Mouse (Mus musculus) embryonic fibroblast, embryonic 13.5 days (primary cell): ENCODE measurements around the gene Gnl1. TPM values are rescaled to one million over a fixed set of nuclear protein-coding genes. Genes with fewer than 3 reads are reported as not detected.
"Not testable (repeated sequence)": the region's sequence is repeated elsewhere in the genome, so short reads cannot be mapped to it uniquely, and the experiment has no call there.

Experiments used
- H3K27ac ChIP-seq: 2 replicates; pipeline ENCODE4 v1.5.1; 2012; ENCODE audit warnings: low read length, control low read depth, inconsistent platforms; ENCODE audit not compliant: insufficient read depth
- H3K4me1 ChIP-seq: 2 replicates; pipeline ENCODE4 v1.6.1; 2011; ENCODE audit warnings: low read length; ENCODE audit not compliant: control insufficient read depth, insufficient read depth
- H3K4me3 ChIP-seq: 2 replicates; pipeline ENCODE4 v1.5.1; 2011; ENCODE audit warnings: mild to moderate bottlenecking, control low read depth, low read length; ENCODE audit not compliant: insufficient read depth
- CTCF ChIP-seq: IDR thresholded peaks from 2 replicates; pipeline ENCODE4 v1.5.1; 2011; ENCODE audit warnings: mild to moderate bottlenecking, control low read depth, low read length, moderate library complexity, borderline replicate concordance; ENCODE audit not compliant: insufficient read depth
- POLR2A ChIP-seq: IDR thresholded peaks from 2 replicates; pipeline ENCODE4 v1.6.1; 2011; ENCODE audit warnings: low read depth, mild to moderate bottlenecking, control low read depth, low read length, moderate library complexity
- polyA plus RNA-seq: library from polyadenylated mRNA; stranded (reverse); fragments of >200 nt; gene quantifications from 2 replicates; pipeline ENCODE4 v1.2.4, GENCODE M21; 2011; ENCODE audit warnings: low read depth; ENCODE audit not compliant: missing spikeins, insufficient read length

The Gnl1 gene
- polyA plus RNA-seq, 1 experiment = 40.0 TPM

DNA sequence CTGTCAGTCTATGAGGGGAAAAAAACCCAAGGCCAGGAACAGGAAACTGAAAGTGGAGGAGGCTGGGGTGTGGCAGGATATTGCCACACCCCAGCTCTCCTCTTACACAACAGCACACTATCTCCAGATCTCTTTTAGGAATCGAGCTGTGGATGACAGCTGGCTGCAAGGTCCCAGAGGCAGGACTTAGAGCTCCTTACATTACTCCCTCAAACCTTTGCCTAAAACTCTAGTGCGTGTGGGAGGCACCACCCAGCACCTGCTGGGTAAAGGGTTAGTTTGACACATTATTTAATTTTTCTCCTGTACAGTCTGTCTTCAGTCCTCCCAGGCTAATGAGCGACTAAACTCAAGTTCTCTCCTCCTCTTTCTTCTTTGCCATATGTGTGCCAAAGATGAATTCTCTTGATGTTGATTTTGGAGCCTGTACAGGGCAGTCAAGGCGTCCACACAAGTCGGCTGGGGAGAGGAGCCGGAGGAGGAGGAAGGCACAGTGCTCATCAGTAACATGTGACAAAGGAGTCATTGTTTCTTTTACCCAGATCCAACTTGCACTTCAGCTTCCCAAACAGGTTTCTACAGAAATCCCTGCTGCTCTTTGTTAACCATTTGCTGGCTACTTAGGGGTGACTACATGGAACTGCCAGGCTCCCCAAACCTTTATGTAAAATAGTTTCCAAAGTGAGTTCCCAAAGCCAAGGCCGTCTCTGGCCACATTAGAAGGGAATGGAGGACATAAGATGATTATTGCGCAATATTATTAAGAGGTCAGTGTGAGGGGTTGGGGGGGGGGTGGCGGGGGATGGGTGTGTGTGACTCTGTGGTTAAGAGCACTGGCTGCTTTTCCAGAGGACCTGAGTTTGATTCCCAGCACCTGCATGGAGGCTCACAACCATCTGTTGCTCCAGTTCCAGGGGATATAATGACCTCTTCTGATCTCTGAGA lies 44.3 kb downstream of the Gnl1 start:
- Histone ChIP-seq H3K27ac (peak overlapping the region; percentile 79), H3K4me1 (no peaks in the 10 kb centered on the region), H3K4me3 (no peak overlapping the region)
- TF ChIP-seq POLR2A (no peak), CTCF (no peak)

DNA sequence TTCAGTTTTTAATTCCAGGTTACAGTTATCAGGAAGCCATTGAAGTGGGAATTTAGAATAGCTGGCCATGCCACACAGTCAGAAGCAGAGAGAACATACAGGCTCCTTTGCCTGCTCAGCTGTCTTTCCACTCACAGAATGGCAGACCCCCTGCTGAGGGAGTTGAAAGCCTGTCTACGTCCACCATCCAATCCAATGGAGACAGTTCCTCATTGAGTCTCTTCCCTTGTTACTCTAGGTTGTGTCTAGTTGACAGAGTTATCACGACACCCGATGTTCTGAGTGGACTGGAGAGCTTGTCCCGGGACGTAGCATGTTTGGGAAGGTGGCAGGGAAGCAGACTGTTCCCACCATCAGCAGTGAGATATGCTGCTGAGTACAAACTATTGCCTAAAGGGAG lies 45.5 kb downstream of the Gnl1 start:
- Histone ChIP-seq H3K27ac (no peak overlapping the region), H3K4me1 (no peaks in the 10 kb centered on the region)
- TF ChIP-seq CTCF (no peak), POLR2A (no peak)

DNA sequence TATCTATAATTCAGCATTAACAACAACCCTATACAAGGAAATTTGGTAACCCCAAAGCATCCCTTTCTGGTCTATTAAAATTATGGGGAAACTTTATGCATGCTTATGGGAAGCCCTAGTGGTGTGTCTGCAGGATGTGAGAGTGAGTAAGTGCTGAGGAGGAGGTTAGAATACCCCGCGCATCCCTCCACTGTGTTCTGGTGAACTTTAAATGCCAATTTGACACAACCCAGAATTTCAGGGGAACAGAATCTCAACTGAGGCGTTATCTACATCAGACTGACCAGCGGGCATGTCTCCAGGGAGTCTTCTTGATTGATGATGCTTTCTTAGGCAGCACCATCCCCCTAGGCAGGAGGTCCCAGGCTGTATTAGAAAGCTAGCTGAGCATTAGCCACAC lies 46.2 kb downstream of the Gnl1 start:
- no peak overlapping the region for H3K4me3 ChIP-seq
- H3K4me1 ChIP-seq = no peaks in the 10 kb centered on the region
- no peak overlapping the region for H3K27ac ChIP-seq
- TF ChIP-seq POLR2A (no peak), CTCF (no peak)

More for the DNA sequence above, 45.5 kb downstream of the Gnl1 start:
- H3K4me3 ChIP-seq = no peak overlapping the region

DNA sequence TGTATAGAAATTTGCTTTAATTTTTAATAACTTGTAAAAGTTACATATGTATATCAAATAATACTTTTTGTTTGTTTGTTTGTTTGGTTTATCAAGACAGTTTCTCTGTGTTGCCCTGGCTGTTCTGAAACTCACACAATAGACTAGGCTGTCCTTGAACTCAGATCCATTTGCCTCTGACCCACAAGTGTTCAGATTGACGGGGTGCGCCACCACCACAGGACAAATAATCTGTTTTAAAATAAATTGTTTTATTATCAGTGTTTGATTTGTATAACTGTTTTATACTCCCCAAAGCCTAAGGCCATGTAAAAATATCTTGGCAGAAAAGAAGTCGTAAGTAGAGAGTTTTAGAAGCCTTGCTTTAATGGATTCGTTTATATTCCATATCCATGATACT lies 48.0 kb downstream of the Gnl1 start:
- no peak overlapping the region for H3K4me3 ChIP-seq
- TF ChIP-seq POLR2A (no peak), CTCF (no peak)
- H3K4me1 ChIP-seq = no peaks in the 10 kb centered on the region
- no peak overlapping the region for H3K27ac ChIP-seq

DNA sequence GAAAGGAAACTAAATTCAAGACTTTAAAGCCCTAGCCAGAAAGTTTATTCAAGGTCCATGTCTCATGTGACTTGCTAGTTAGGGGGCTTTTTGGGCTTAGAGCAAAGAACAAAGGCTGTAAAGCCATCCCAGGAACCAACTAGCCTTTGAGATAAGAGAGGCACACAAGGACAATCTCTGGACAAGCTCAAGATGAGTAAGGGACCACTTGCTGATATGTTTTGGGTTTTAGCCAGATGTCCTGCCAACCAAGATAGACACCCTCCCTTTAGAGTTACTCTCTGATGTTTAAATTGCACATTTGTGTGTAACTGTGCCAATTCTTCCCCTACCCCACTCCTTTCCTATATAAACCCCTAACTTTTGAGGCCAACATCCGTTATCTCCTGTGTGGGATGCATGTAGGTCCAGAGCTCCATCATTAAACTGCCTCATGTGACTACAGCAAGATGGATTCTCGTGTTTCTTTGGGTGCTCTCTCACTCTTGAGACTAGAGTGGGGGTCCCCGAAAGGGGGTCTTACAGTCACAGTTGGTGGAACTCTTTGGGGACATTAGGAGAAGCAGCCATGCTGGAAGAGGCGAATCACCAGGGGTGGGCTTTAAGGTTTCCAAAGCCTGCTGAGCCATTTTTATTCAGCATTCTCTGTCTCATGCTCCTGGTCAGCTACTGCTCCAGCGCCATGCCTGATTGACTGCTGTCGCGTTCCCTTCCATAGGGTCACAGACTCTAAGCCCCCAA lies 49.4 kb downstream of the Gnl1 start:
- H3K27ac ChIP-seq = no peak overlapping the region
- TF ChIP-seq CTCF (no peak), POLR2A (no peak)
- no peaks in the 10 kb centered on the region for H3K4me1 ChIP-seq

DNA sequence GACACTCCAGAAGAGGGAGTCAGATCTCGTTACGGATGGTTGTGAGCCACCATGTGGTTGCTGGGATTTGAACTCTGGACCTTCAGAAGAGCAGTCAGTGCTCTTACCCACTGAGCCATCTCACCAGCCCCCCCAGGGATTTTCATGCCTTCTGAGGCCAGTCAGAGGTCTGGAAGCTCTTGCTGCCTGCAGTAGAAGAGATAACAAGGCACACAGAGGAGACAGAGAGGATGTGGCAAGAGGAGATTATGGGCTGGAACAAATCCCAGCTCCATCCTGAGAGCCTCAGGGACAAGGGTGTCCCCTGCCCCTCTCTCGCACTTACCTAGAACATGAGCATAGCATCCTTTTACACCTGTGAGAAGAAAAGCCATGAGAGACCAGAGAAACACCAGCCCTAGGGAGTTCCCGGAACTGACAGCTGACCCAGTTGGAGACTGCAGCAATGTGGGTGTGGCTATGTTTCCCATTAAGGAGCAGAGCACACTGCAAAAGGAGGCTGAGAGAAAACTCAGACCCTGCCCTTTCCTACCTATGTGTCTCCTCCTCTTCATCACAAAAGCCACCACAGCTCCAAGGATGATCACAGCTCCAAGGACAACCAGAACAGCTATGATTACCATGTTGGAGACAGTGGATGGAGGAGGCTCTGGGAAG lies 50.5 kb downstream of the Gnl1 start:
- not testable (repeated sequence) for H3K4me3 ChIP-seq, H3K4me1 ChIP-seq, H3K27ac ChIP-seq

More for the DNA sequence above, 49.4 kb downstream of the Gnl1 start:
- no peak overlapping the region for H3K4me3 ChIP-seq

DNA sequence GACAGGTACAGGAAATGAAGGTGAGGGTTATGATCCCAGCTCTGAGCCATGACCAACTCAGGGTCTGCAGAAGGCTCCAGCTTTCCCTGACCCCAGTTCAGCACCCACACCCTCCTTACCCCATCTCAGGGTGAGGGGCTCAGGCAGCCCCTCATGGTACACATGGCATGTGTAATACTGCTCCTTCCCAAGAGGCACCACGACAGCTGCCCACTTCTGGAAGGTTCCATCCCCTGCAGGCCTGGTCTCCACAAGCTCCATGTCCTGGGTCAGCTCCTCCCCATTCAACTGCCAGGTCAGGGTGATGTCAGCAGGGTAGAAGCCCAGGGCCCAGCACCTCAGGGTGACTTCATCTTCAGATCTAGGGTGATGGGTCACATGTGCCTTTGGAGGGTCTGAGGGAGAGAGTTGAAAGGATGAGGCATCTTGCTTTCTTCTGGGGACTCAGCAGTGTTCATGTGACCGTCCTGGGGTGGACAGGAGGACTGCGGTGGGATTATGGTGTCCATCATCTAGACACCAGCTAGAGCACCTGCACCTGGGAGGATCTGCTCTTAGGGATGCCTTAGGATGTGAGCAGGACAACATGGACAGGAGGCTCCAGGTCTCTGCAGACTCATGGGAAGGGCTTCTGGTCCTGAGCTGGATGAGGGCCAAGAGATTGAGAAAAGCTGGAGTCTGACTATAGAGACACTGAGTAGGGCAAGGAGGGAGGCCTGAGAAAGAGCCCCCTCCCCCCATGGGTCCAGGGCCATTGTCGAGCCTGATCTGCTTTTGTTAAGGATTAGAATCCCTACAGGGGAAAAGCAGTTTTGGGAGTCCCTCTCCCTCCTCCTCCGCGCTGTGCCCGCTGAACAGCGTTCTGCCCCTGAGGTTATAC lies 51.3 kb downstream of the Gnl1 start:
- not testable (repeated sequence) for H3K4me3 ChIP-seq, H3K4me1 ChIP-seq, H3K27ac ChIP-seq

DNA sequence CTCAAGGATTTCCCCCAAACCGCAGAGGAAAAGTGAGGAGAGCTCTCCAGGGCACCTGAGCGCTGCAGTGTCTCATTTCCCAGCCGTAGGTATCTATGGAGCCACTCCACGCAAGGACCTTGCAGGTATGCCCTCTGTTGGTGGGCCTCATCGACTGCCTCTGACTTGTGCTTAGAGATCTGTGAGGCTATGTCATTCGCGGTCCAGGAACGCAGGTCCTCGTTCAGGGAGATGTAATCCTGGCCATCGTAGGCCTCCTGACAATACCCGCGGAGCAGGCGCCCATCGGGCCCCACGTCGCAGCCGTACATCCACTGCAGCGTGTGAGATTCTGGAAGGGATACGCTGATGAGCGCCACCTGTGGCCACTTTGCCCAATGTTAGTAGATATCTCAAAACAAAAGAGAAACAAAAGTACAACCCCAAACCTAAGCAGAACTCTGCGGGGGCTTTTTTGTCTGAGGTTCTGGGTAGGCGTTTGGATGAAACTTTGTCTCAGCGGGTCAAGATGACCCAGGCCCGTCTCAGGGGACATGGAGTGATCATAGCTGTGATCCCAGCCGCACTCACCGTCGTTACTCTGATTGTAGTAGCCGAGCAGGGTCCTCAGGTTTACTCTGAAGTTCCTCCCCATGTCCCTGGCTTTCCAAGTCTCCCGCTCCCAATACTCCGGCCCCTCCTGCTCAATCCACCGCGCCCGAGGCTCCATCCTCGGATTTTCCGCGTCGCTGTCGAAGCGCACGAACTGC lies 52.1 kb downstream of the Gnl1 start:
- H3K27ac ChIP-seq, H3K4me1 ChIP-seq: not testable (repeated sequence)
- TF ChIP-seq CTCF = peak; percentile 34; the same call in 1 of the 2 replicates
- peak overlapping the region; percentile 57 for H3K4me3 ChIP-seq

DNA sequence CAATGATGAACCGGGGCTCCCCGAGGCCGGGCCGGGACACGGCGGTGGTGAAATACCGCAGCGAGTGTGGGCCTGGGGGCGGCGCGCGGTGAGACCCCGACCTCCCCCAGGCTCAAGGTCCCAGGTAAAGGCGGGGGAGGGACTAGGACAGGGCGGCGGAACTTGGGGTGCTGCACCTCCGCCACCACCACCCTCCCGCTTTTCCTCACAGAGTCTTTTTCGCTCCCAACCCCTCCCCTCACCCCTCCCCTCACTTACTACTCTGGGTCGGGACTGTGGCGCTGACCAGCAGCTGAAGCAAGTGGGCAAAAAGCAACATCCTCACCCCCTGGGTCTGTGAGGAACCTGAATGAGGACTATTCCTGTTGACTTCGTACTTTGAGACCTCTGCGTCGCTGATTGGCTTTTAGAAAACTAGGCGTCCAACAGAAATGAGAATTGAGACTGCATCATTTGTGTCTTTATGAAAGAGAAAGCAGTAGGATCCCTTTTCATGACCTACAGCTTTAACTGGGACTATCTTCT lies 52.8 kb downstream of the Gnl1 start, which contains the start of gene H2-T23:
TSS of gene H2-T23 (minus strand) at position 505 of the 525 bp plus-strand sequence.
- TF ChIP-seq POLR2A = peak; percentile 53
- not testable (repeated sequence) for H3K27ac ChIP-seq

DNA sequence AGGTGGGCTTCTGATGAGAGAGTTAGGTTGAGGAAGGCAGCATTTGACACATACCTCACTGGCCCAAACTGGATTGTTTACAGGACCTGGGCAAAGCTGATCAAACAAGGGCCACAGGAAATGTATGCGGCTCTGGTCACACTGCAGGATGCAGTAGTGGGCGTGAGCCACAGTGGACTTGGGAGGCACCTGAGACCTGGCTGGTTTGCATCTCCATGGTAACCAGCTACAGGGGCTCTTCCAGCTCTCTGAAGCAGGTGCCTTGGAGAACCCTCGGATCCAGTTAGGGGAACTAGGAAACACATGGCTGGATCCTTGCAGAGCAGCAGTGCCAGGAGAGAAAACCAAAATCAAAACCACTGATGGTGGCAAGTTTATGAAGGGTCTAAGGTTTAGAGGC lies 54.9 kb downstream of the Gnl1 start:
- H3K4me1 ChIP-seq, H3K4me3 ChIP-seq, H3K27ac ChIP-seq: not testable (repeated sequence)

More for the DNA sequence above, 52.8 kb downstream of the Gnl1 start, which contains the start of gene H2-T23:
- peak within 1 kb of the TSS; percentile 57 for H3K4me3 ChIP-seq
- not testable (repeated sequence) for H3K4me1 ChIP-seq

DNA sequence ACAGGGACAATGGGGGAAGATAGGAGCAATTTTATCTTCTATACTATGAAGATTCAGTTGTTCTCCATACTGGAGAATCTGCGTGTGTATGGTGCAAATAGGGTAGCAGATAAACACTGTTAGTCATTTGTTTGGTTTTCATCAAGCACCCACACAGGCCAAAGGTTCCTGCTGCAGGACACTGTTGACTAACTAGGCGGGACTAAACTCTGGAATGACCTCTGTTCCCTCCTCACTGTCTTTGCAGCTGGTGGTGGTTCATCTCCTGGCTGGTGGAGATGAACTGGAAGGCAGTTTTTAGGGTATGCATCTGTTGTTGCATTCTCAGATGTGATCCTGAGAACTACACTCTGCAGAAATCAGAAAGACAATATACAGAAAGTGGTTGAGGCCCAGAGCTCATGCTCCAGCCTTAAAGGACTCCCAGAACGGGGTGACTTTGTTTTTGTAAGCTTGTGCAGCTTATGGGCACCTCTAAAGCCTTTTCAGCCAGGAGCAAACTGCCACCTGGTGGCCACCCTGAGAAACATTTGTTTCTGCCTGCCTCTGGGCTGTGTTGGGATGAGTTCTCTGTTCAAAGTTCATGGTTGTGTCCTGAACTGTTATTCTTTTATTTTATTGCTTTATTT lies 55.5 kb downstream of the Gnl1 start:
- not testable (repeated sequence) for H3K4me1 ChIP-seq, H3K27ac ChIP-seq, H3K4me3 ChIP-seq

DNA sequence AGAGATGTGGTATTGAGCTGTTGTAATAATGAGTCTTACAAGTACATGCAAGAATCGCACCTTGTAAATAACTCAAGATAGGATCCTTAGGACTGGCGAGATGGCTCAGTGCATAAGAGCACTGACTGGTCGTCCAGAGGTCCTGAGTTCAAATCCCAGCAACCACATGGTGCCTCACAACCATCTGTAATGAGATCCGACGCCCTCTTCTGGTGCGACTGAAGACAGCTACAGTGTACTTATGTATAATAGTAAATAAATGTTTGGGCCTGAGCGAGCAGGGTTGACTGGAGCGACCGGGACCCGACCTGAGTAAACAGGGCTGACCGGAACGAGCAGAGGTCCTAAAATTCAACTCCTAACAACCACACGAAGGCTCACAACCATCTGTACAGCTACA lies 56.5 kb downstream of the Gnl1 start:
- H3K4me1 ChIP-seq, H3K27ac ChIP-seq, H3K4me3 ChIP-seq: not testable (repeated sequence)
